Mouse (Mus musculus): Measurements from ENCODE around the gene Tpst1.

- TF ChIP-seq CTCF (IDR thresholded peaks at IDR 0.05; ENCODE audit: control insufficient read depth, insufficient read depth, insufficient read length), result no peak
- no peak for TF ChIP-seq FOSL1 (IDR thresholded peaks at IDR 0.05; ENCODE audit: insufficient read depth, low read length, poor library complexity, severe bottlenecking)
- no peak for TF ChIP-seq MYOD1 (IDR thresholded peaks at IDR 0.05; ENCODE audit: control insufficient read depth, insufficient read length, low read depth)
Observed at GRCm38 (mm10) chr5:130046100-130046499, 27.0 kb upstream of the Tpst1 start.
